ENCODE assay signal across 9 mouse cellular contexts in the genomic region with DNA sequence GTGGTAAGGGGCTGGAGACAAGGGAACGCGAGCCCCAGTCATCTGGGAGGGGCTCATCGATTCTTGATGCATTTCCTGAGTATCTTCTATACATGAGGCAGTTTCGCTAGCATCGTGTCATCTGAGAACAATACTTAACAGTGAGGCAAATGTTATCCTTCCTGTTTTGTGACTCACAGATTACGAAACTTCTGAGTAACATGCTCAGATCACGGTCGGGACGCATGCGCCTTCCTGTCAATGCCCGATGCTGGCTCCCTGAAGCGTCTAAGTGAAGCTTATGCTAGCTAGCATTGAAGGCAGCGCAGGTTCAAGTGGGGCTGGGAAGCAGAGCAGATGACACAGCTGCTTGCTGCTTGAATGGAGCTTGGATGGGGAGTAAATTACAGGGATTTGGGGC. TPM values are rescaled to one million over a fixed set of nuclear protein-coding genes. Genes with fewer than 3 reads are reported as not detected.
DNase-seq lines count a peak whose midpoint lies in the region; ATAC-seq and TF ChIP-seq lines count a peak whose summit lies in the region.
"Had no signal": no experiment of that assay in that cellular context is flagged by ENCODE, and none has a peak within 500 bp of the region (broad histone marks: within the 10 kb centered on the region; RNA-seq: fewer than 3 reads in every experiment).

No protein-coding gene starts in this region.

- DNase-seq in kidney, postnatal 0 days (ENCODE audit: low spot score): peak; percentile 31
- peak; percentile 59 for DNase-seq in adrenal gland, adult 8-10 months
- DNase-seq in heart, postnatal 4 days: peak; percentile 49
- peak; percentile 35 for DNase-seq in yolk sac, embryonic 10.5 days (ENCODE audit: low spot score)
- DNase-seq in embryo, embryonic 10.5 days (ENCODE audit: low spot score): no peak

- no peak for ATAC-seq in kidney, postnatal 0 days (replicated peaks; ENCODE audit: low FRiP score, low read depth)
- no peak for ATAC-seq in kidney, embryonic 14.5 days (ENCODE audit: low FRiP score, low TSS enrichment)
- peak; percentile 95 for ATAC-seq in monocyte, adult 5-6 weeks (replicated peaks; ENCODE audit: insufficient number of reproducible peaks, low FRiP score, low TSS enrichment, poor library complexity, severe bottlenecking)
- ATAC-seq in megakaryocyte-erythroid progenitor cell, adult 5-6 weeks (replicated peaks; ENCODE audit: low FRiP score, low TSS enrichment, poor library complexity, severe bottlenecking): no peak

- H3K4me1 ChIP-seq in kidney, postnatal 0 days (replicated peaks; ENCODE audit: insufficient read depth, low read length): 0 out of 2 replicates have a peak, but pooled peaks cover 4% of the 10 kb centered on the region
- 0 out of 2 replicates have a peak, but pooled peaks cover 5% of the 10 kb centered on the region for H3K4me1 ChIP-seq in kidney, embryonic 14.5 days (ENCODE audit: control insufficient read depth, insufficient read depth, low read length)
- H3K4me1 ChIP-seq: limb, embryonic 12.5 days had no signal

- no peak overlapping the region for H3K4me2 ChIP-seq in kidney, postnatal 0 days (ENCODE audit: low read length)
- no peak overlapping the region for H3K4me2 ChIP-seq in kidney, embryonic 14.5 days (replicated peaks; ENCODE audit: low read depth, low read length)
- H3K4me2 ChIP-seq: limb, embryonic 12.5 days had no signal

- no peaks in the 10 kb centered on the region for H3K9me3 ChIP-seq in kidney, postnatal 0 days (replicated peaks; ENCODE audit: low read length)
- H3K9me3 ChIP-seq in kidney, embryonic 14.5 days (ENCODE audit: control insufficient read depth, low read length): no peaks in the 10 kb centered on the region
- H3K9me3 ChIP-seq: limb, embryonic 12.5 days had no signal

- no peaks in the 10 kb centered on the region for H3K27me3 ChIP-seq in kidney, postnatal 0 days (ENCODE audit: insufficient read depth, low read length)
- H3K27me3 ChIP-seq in kidney, embryonic 14.5 days (ENCODE audit: control insufficient read depth, insufficient read depth, low read length): no peaks in the 10 kb centered on the region
- H3K27me3 ChIP-seq: limb, embryonic 12.5 days had no signal

- peak overlapping the region; percentile 47; the same call in 1 of the 2 replicates for H3K27ac ChIP-seq in kidney, postnatal 0 days
- H3K27ac ChIP-seq in kidney, embryonic 14.5 days (ENCODE audit: low read depth, low read length): no peak overlapping the region
- H3K27ac ChIP-seq: limb, embryonic 12.5 days had no signal

- no peak for TF ChIP-seq CTCF in kidney, postnatal 0 days (IDR thresholded peaks at IDR 0.05; ENCODE audit: low read depth)

- H3K4me3 ChIP-seq in kidney, postnatal 0 days (replicated peaks; ENCODE audit: low read depth, low read length): no peak overlapping the region
- no peak overlapping the region for H3K4me3 ChIP-seq in kidney, embryonic 14.5 days (ENCODE audit: low read length)
- H3K4me3 ChIP-seq: limb, embryonic 12.5 days had no signal

- H3K36me3 ChIP-seq in kidney, postnatal 0 days (ENCODE audit: insufficient read depth, low read length): no peaks in the 10 kb centered on the region
- no peaks in the 10 kb centered on the region for H3K36me3 ChIP-seq in kidney, embryonic 14.5 days (ENCODE audit: control insufficient read depth, insufficient read depth, low read length)
- H3K36me3 ChIP-seq: limb, embryonic 12.5 days had no signal

- no peak overlapping the region for H3K9ac ChIP-seq in kidney, postnatal 0 days (ENCODE audit: low read depth, low read length)
- no peak overlapping the region for H3K9ac ChIP-seq in kidney, embryonic 14.5 days (ENCODE audit: low read depth, low read length)
- H3K9ac ChIP-seq: limb, embryonic 12.5 days had no signal

- WGBS in kidney, postnatal 0 days: 47% methylated on average over 13 of the region's 13 CpGs
- 55% methylated on average over 13 of the region's 13 CpGs for WGBS in kidney, embryonic 14.5 days

RNA-seq across cellular contexts. Expression of a gene that starts 35.8 kb away (rescaled TPM):
- 14.4 and 14.9 TPM in 2 replicates for polyA plus RNA-seq in kidney, postnatal 0 days (2015; fragmentation: Nextera tagmentation; extraction: Ambion mirVana)
- 22.9 and 28.7 TPM in 2 replicates for polyA plus RNA-seq in kidney, embryonic 14.5 days (2014; fragmentation: Nextera tagmentation; extraction: Ambion mirVana)
- 10 to 100 TPM; 15.7 to 22.4 (median 18.8) TPM for total RNA-seq in adrenal gland, adult 8-10 months (2022)
- 1 to 10 TPM; 8.3 to 8.7 TPM for total RNA-seq in heart, postnatal 4 days (2021)
- total RNA-seq in monocyte, adult 5-6 weeks (2017): 12.9 to 19.4 TPM (median 16.7 TPM) in 3 replicates
- 21.9 and 38.9 TPM in 2 replicates for total RNA-seq in megakaryocyte-erythroid progenitor cell, adult 5-6 weeks (2014; fragmentation: Nextera tagmentation)
- total RNA-seq in megakaryocyte-erythroid progenitor cell, adult 5-6 weeks (2017): 10.2 and 20.6 TPM in 2 replicates

RNA-seq across cellular contexts. Expression of a gene that starts 42.5 kb away (rescaled TPM):
- 1.5 and 1.7 TPM in 2 replicates for polyA plus RNA-seq in kidney, postnatal 0 days (2015; fragmentation: Nextera tagmentation; extraction: Ambion mirVana)
- polyA plus RNA-seq in kidney, embryonic 14.5 days (2014; fragmentation: Nextera tagmentation; extraction: Ambion mirVana): not detected in 2 replicates
- 1 to 10 TPM in 2 of 4 experiments, not detected in 2; 1.3 to 2.2 TPM for total RNA-seq in adrenal gland, adult 8-10 months (2022)
- total RNA-seq in heart, postnatal 4 days (2021): not detected
- 0.95 TPM in 1 of 3 replicates, not detected in the others for total RNA-seq in monocyte, adult 5-6 weeks (2017)
- total RNA-seq in megakaryocyte-erythroid progenitor cell, adult 5-6 weeks (2014; fragmentation: Nextera tagmentation): 30.6 TPM in 1 of 2 replicates, not detected in the other
- 2.1 TPM in 1 of 2 replicates, not detected in the other for total RNA-seq in megakaryocyte-erythroid progenitor cell, adult 5-6 weeks (2017)
- polyA plus RNA-seq: limb, embryonic 12.5 days had no signal
